Comparison of ENCODE assay signal across 22 mouse cellular contexts in genomic region chr15:22344321-22344720, GRCm38 (mm10).
"Had no signal": no experiment of that assay in that cellular context is flagged by ENCODE, and none has a peak within 500 bp of the region (broad histone marks: within the 10 kb centered on the region; RNA-seq: fewer than 3 reads in every experiment).

No protein-coding gene starts in this region.

- H3K9ac ChIP-seq: kidney, embryonic 15.5 days; limb, embryonic 12.5 days; limb, embryonic 15.5 days; liver, embryonic 14.5 days; liver, postnatal 0 days; lung, embryonic 14.5 days; midbrain, embryonic 15.5 days; neural tube, embryonic 13.5 days had no signal

- H3K9me3 ChIP-seq: kidney, embryonic 15.5 days; limb, embryonic 12.5 days; limb, embryonic 15.5 days; midbrain, embryonic 15.5 days; neural tube, embryonic 13.5 days had no signal

- H3K27me3 ChIP-seq: kidney, embryonic 15.5 days; limb, embryonic 12.5 days; limb, embryonic 15.5 days; midbrain, embryonic 15.5 days; neural tube, embryonic 13.5 days had no signal

- H3K4me3 ChIP-seq: kidney, embryonic 15.5 days; left cerebral cortex, adult 2 months; limb, embryonic 12.5 days; limb, embryonic 15.5 days; midbrain, embryonic 15.5 days; myocyte; neural tube, embryonic 13.5 days had no signal

- DNase-seq: kidney, adult 8-10 months; kidney, postnatal 10 days; kidney, postnatal 36 days; layer of hippocampus, postnatal 36 days; left cerebral cortex, postnatal 4 days; liver, postnatal 0 days; lung, embryonic 14.5 days; right cerebral cortex, adult 18-20 months; right cerebral cortex, postnatal 14 days; right cerebral cortex, postnatal 4 days; thymus, postnatal 25 days had no signal

- H3K27ac ChIP-seq: kidney, embryonic 15.5 days; left cerebral cortex, adult 2 months; limb, embryonic 12.5 days; limb, embryonic 15.5 days; liver, embryonic 14.5 days; macrophage; midbrain, embryonic 15.5 days; neural tube, embryonic 13.5 days had no signal

- H3K4me2 ChIP-seq: kidney, embryonic 15.5 days; limb, embryonic 12.5 days; limb, embryonic 15.5 days; liver, embryonic 11.5 days; lung, embryonic 14.5 days; midbrain, embryonic 15.5 days; neural tube, embryonic 13.5 days had no signal

- H3K36me3 ChIP-seq: kidney, embryonic 15.5 days; limb, embryonic 12.5 days; limb, embryonic 15.5 days; midbrain, embryonic 15.5 days; neural tube, embryonic 13.5 days had no signal

- ATAC-seq: liver, postnatal 0 days; lung, postnatal 0 days; midbrain, embryonic 15.5 days had no signal

- H3K4me1 ChIP-seq: kidney, embryonic 15.5 days; limb, embryonic 12.5 days; limb, embryonic 15.5 days; midbrain, embryonic 15.5 days; neural tube, embryonic 13.5 days had no signal
